Mouse (Mus musculus) macrophage (primary cell): Measurements from ENCODE around the gene Slc2a3. TPM values are rescaled to one million over a fixed set of nuclear protein-coding genes. Genes with fewer than 3 reads are reported as not detected.
"Not testable (repeated sequence)": the region's sequence is repeated elsewhere in the genome, so short reads cannot be mapped to it uniquely, and the experiment has no call there.

Source experiments
- H3K27ac ChIP-seq: fragments of 350-480 bp; formaldehyde crosslinking; 2 replicates; pipeline ENCODE4 v1.9.0; 2021
- H3K36me3 ChIP-seq: fragments of 350-480 bp; formaldehyde crosslinking; 2 replicates; pipeline ENCODE4 v1.9.0; 2021; ENCODE audit errors: inconsistent target
- H3K4me3 ChIP-seq: fragments of 350-480 bp; formaldehyde crosslinking; 2 replicates; pipeline ENCODE4 v1.9.0; 2021; ENCODE audit errors: inconsistent target
- H3K79me2 ChIP-seq: fragments of 350-480 bp; formaldehyde crosslinking; 2 replicates; pipeline ENCODE4 v1.9.0; 2021; ENCODE audit errors: inconsistent target
- WGBS: methylation state at CpG from one replicate; pipeline ENCODE4 v1.1.7; 2026; ENCODE audit warnings: inconsistent platforms; ENCODE audit not compliant: missing documents; 5-methylcytosine and 5-hydroxymethylcytosine counted together
- polyA plus RNA-seq: library from polyadenylated mRNA; stranded (reverse); fragments of 250-400 nt; gene quantifications from 3 replicates; pipeline ENCODE4 v1.2.4, GENCODE M21; 2018; ENCODE audit warnings: inconsistent platforms

Slc2a3 gene
- polyA plus RNA-seq, 1 experiment from 2014 or later, result 2.4 TPM

- H3K79me2 ChIP-seq, H3K27ac ChIP-seq, H3K36me3 ChIP-seq, H3K4me3 ChIP-seq: not testable (repeated sequence)
- 88% methylated on average over 1 of the region's 1 CpGs for WGBS
Measured at GRCm38 (mm10) chr6:122718224-122718623, 83.2 kb downstream of the Slc2a3 start.

DNA sequence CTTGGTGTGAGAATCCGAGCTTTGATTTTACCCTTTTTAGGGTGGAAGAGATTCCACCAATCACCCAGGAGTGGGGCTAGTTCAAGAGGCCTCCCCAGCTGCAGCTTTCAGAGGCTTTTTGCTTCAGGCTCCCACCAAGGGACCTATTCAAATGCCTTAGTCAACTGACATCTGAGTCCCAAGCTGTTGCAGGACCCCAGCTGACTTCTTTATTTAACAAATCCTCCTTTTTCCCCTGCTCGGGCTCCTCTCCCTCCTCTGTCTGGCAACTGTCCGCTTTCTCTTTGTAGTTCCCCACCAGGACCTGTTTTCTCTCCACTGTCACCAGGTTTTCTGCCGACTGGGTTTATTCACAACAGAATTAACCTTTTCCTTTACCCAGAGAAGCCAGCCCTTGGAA lies 85.6 kb downstream of the Slc2a3 start:
- H3K79me2 ChIP-seq, result no peaks in the 10 kb centered on the region
- H3K27ac ChIP-seq, result no peak overlapping the region
- no peaks in the 10 kb centered on the region for H3K36me3 ChIP-seq
- H3K4me3 ChIP-seq, result no peak overlapping the region
- 37% methylated on average over 4 of the region's 4 CpGs for WGBS

GRCm38 (mm10) chr6:122714707-122715365 lies 86.6 kb downstream of the Slc2a3 start:
- no peak overlapping the region for H3K27ac ChIP-seq
- H3K79me2 ChIP-seq, result no peaks in the 10 kb centered on the region
- H3K36me3 ChIP-seq, result no peaks in the 10 kb centered on the region
- 83% methylated on average over 7 of the region's 7 CpGs for WGBS
- no peak overlapping the region for H3K4me3 ChIP-seq

GRCm38 (mm10) chr6:122713116-122713515 lies 88.3 kb downstream of the Slc2a3 start:
- 95% methylated on average over 7 of the region's 7 CpGs for WGBS
- H3K27ac ChIP-seq, H3K4me3 ChIP-seq, H3K79me2 ChIP-seq, H3K36me3 ChIP-seq: not testable (repeated sequence)

DNA sequence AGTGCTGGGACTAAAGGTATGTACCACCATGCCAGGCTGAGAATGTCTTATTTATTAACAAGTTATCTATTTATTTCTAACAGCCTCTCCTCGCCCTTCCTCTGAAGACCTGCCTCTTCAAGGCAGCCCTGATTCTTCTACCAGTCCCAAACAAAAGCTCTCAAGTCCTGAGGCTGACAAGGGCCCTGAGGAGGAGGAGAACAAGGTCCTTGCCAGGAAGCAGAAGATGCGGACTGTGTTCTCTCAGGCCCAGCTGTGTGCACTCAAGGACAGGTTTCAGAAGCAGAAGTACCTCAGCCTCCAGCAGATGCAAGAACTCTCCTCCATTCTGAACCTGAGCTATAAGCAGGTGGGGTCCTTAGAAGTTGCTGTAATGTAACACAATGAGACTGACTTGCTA lies 90.0 kb downstream of the Slc2a3 start:
- Histone ChIP-seq H3K27ac (no peak overlapping the region), H3K4me3 (no peak overlapping the region), H3K79me2 (no peaks in the 10 kb centered on the region), H3K36me3 (no peaks in the 10 kb centered on the region)
- WGBS, result 73% methylated on average over 2 of the region's 2 CpGs

- Histone ChIP-seq H3K4me3 (no peak overlapping the region), H3K36me3 (no peaks in the 10 kb centered on the region), H3K79me2 (no peaks in the 10 kb centered on the region), H3K27ac (no peak overlapping the region)
- WGBS, result 50% methylated on average over 4 of the region's 4 CpGs
Measured at GRCm38 (mm10) chr6:122708826-122709225, 92.6 kb downstream of the Slc2a3 start.

DNA sequence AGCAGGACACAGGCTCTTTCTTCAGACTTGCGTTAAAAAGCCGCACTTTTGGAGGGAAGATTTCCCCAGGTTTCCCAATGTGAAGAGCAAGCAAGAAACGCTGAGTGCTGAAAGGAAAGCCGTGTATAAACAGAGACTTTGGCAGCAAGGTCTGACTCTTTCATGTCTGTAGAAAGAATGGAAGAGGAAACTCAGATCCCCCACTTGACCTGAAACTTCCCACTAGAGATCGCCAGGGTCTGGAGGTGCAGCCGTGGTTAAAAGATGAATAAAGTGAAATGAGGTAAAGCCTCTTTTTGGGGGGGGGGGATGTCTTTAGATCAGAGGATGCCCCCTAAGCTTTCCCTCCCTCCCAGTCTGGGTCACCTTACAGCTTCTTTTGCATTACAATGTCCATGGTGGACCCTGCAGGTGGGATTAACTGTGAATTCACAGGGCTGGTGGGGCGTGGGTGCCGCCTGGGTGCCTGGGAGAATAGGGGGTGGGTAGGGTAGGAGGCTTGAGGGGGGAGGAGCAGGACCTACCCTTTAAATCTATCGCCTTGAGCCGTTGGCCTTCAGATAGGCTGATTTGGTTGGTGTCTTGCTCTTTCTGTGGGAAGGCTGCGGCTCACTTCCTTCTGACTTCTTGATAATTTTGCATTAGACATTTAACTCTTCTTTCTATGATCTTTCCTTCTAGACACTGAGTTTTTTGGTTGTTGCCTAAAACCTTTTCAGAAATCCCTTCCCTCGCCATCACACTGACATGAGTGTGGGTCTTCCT lies 94.2 kb downstream of the Slc2a3 start, which contains the start of gene Nanog:
Gene Nanog, plus strand, starts transcription at position 454 of the 765 bp plus-strand sequence.
- 40% methylated on average over 11 of the region's 12 CpGs for WGBS
- Histone ChIP-seq H3K4me3 (no peak within 1 kb of the TSS), H3K79me2 (no peaks in the 10 kb centered on the region), H3K27ac (no peak within 1 kb of the TSS), H3K36me3 (no peaks in the 10 kb centered on the region)

- 87% methylated on average over 12 of the region's 12 CpGs for WGBS
- H3K79me2 ChIP-seq, result no peaks in the 10 kb centered on the region
- no peak overlapping the region for H3K27ac ChIP-seq
- H3K36me3 ChIP-seq, result no peaks in the 10 kb centered on the region
- H3K4me3 ChIP-seq, result no peak overlapping the region
Measured at GRCm38 (mm10) chr6:122706337-122706840, 95.1 kb downstream of the Slc2a3 start.

DNA sequence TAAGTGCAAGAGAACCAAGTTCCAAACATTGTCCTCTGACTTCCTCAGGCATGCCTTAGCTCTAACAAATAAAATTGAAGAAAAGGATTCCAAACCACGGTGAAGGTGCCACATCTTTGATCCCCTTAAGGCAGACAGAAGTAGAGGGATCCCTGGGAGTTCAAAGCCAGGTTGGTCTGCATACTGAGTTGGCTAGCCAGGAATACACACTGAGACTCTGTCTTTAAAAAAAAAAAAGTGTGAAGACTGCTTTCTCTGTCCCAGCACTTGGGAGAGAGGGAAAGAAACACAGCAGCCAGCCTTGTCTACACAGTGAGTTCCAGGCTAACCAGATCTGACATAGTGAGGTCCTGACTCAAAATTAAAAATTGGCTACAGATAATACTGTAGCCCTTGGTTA lies 97.7 kb downstream of the Slc2a3 start:
- Histone ChIP-seq H3K79me2 (no peaks in the 10 kb centered on the region), H3K4me3 (no peak overlapping the region), H3K27ac (no peak overlapping the region), H3K36me3 (no peaks in the 10 kb centered on the region)
- 50% methylated on average over 1 of the region's 1 CpGs for WGBS

DNA sequence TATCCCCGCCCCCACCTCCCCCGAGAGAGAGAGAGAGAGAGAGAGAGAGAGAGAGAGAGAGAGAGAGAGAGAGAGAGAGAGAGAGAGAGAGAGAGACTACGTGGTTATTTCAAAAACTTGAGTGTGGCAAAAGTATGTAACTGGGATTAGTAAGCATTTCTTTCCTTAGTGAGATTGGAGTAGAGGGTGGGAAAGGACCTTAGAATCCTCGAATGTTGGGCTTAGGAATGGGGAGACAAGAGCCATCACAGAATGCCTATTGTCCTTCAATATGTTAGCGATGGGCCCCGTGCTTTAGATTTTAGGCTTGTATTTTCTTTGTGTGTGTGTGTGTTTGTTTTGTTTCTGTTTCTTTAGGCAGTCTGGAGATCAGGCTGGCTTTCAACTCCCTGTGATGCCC lies 98.2 kb downstream of the Slc2a3 start:
- Histone ChIP-seq H3K4me3 (no peak overlapping the region), H3K36me3 (no peaks in the 10 kb centered on the region), H3K79me2 (no peaks in the 10 kb centered on the region), H3K27ac (no peak overlapping the region)
- 70% methylated on average over 6 of the region's 6 CpGs for WGBS

GRCm38 (mm10) chr6:122702480-122703124 lies 98.8 kb downstream of the Slc2a3 start:
- 43% methylated on average over 20 of the region's 20 CpGs for WGBS
- Histone ChIP-seq H3K36me3 (no peaks in the 10 kb centered on the region), H3K4me3 (no peak overlapping the region), H3K27ac (no peak overlapping the region), H3K79me2 (no peaks in the 10 kb centered on the region)

GRCm38 (mm10) chr6:122701816-122702215 lies 99.6 kb downstream of the Slc2a3 start:
- WGBS, result 90% methylated on average over 5 of the region's 5 CpGs
- Histone ChIP-seq H3K79me2 (no peaks in the 10 kb centered on the region), H3K4me3 (no peak overlapping the region), H3K36me3 (no peaks in the 10 kb centered on the region), H3K27ac (no peak overlapping the region)

GRCm38 (mm10) chr6:122699628-122700027 lies 101.8 kb downstream of the Slc2a3 start:
- not testable (repeated sequence) for H3K27ac ChIP-seq, H3K79me2 ChIP-seq, H3K36me3 ChIP-seq, H3K4me3 ChIP-seq
- WGBS, result 78% methylated on average over 2 of the region's 2 CpGs

GRCm38 (mm10) chr6:122695398-122695797 lies 106.0 kb downstream of the Slc2a3 start:
- 87% methylated on average over 3 of the region's 3 CpGs for WGBS
- Histone ChIP-seq H3K36me3 (no peaks in the 10 kb centered on the region), H3K79me2 (no peaks in the 10 kb centered on the region), H3K27ac (no peak overlapping the region), H3K4me3 (no peak overlapping the region)

- Histone ChIP-seq H3K36me3 (no peaks in the 10 kb centered on the region), H3K79me2 (no peaks in the 10 kb centered on the region), H3K4me3 (no peak overlapping the region), H3K27ac (no peak overlapping the region)
- 96% methylated on average over 5 of the region's 5 CpGs for WGBS
Measured at GRCm38 (mm10) chr6:122690082-122690481, 111.4 kb downstream of the Slc2a3 start.
